Mouse (Mus musculus): ENCODE measurements around the gene Agpat4.
A peak's percentile ranks its signal among the peaks of the same experiment; 100 is the strongest.

Gene Agpat4

DNA sequence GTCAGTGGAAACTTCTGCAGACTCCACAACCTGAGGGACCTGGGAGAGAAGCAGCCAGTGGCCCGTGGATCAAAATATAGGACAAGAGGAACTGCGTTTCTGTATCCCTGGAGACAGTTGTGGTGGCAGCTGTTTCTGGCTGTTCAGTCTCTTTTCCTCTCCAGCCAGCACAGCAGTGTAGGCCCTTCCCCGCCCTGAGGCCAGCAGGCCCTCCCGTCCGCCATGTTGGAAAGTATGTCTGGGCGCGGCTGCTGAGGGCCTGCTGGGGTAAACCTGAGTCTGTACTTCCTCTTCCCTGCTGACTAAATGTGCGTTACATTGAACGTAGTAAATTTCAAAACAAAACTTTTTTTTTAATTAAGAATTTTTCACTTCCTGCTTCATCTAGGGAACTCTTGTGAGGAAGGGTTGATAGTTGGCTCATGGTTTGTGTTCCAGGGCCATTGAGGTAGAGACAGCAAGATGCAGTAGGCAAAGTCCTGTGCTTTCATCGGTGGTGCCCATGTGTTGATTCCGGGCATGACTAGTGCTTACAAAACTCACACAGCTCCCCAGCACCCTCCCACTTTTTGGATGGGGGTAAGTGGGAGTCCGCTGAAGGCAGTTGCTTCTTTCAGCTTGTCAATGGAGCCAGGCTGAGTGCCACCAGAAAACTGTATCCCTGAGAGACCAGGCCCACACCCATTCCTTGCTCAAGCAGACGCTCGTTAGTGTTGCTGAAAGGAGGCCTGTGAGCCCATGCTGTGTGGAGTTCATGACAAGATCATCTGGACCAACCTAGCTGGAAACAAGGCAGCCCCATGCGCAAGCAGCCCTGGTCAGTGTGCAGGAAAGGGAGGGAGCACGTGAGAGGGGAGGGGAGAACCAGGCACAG, 40.9 kb downstream of the Agpat4 start:
- DNase-seq (ENCODE audit: inconsistent age in 2 of 2, low spot score in 1 of 2), result no peak

DNA sequence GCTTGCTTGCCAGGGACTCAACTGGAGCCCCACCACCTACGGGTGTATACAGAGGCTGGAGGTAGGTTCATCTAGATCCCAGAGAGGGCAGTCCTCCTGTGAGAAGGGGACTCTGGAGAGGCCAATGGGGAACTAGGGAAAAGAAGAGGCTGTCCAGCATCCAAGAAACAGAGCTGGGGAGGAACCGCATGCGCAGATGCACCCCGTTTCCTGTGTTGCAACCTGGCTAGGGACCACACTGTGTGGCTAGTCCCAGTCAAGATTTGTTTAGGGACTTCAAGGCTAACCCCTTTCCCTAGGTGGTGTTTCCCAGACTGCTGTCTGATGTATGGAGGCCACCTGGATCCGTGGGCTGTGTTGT, 41.5 kb downstream of the Agpat4 start:
- DNase-seq (ENCODE audit: inconsistent age in 2 of 2, low spot score in 1 of 2), result no peak

DNA sequence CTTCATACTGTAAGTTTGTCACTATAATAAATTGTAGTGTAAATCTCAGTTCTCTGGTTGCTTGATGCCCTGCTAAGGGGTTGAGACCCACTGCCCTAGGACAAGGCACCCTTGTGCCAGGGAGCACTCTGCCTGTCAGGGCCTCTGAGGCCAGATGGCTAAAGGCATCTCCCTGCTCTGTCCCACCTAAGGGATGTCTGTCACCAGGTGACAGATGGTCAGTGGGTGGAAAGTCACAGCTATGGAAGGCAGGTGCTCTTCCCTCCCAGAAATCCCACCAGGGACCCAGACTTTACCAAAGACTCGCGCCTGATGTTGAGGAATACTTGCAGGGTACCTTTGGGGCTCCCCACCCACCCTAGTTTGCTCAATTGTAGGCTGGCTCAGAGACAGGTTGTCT, 42.0 kb downstream of the Agpat4 start:
- no peak for DNase-seq (ENCODE audit: inconsistent age in 2 of 2, low spot score in 1 of 2)

DNA sequence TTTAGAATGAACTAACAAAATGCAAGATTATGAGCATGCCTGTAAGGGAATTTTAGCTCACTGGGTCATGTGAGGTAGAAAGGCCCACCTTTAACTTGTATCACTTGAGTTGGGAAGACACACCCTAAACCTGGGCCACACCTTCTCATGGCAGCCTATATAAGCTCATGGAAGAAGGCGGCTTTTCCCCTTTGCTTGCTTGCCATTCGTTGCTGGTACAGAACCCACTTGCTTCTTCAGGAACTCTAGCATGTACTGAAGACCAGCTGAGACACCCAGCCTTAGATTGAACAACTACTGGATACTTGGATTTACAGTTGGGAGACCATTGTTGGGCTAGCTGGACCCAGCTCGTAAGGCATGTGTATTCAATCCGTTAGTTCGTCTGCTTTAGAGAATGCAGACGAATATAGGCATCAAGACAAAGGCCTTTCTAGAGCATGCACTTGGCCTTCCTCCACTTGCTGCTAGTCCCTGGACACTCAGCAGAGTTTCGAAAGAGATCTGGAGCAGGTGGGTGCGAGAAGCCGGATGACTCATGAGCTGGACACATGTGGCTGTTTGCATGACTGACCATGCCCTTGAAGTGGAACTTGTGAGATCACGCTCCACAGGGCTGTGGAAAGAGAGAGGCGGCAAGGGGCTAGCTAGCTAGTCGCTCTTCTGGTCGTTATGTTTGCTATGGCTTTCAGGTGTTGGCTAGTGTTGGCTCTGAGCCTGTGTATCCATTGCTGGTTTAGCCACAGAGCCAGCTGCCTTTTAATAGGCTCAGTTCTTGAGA, 42.7 kb downstream of the Agpat4 start:
- peak; percentile 75 to 85 for DNase-seq (ENCODE audit: inconsistent age in 2 of 2, low spot score in 1 of 2)

DNA sequence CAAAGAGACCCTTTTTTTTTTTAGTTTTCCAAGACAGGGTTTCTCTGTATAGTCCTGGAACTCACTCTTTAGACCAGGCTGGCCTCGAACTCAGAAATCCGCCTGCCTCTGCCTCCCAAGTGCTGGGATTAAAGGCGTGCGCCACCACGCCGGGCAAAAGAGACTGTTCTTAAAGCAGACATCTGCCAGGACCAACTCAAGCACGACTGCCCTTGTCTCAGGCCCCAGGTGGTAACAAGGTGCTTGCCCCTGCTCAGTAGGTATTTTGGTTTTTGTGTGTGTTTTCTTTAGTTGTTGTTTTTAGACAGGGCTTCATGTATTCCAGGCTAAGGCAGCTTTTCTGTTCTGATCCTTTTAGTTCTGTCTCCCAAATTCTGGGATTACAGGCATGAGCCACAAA, 43.4 kb downstream of the Agpat4 start:
- no peak for DNase-seq (ENCODE audit: inconsistent age in 2 of 2, low spot score in 1 of 2)

DNA sequence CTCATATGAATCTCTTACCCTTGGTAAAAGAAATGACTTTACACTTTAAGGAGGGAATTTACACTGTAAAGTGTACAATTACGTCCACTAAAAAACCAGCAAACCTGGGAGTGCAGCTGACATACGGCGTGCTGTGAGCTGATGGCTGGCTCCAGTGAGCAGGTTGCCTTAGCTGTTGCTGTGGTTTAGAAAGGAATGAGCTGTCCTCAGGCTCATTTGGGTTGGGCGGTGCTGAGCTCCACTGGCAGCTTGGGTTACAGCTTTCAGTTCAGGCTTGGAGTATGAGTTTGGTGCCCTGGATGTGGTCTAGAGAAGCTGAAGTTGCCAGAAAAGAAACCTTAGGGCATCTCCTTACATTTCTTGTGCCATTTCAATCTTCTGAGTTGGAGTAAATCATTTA, 44.3 kb downstream of the Agpat4 start:
- DNase-seq (ENCODE audit: inconsistent age in 2 of 2, low spot score in 1 of 2), result no peak

DNA sequence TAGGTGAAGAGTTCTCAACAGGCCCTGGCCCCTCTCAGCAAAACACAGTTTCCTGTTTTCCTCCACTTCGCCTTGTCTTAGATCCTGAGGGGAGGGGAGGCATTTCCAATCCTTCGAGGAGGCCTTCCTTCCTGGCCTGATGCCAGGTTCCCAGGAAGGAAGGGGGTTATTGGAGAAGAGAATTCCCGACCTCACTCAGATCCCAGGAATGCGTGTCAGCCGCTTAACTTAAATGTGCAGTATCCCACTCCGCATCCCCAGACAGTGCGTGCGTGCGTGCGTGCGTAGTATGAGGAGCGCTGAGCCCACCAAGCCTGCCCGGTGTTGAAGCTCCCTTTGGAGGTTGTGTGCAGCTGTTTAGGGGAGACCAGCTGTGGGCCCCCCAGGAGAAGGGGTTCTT, 44.9 kb downstream of the Agpat4 start:
- no peak for DNase-seq (ENCODE audit: inconsistent age in 2 of 2, low spot score in 1 of 2)

DNA sequence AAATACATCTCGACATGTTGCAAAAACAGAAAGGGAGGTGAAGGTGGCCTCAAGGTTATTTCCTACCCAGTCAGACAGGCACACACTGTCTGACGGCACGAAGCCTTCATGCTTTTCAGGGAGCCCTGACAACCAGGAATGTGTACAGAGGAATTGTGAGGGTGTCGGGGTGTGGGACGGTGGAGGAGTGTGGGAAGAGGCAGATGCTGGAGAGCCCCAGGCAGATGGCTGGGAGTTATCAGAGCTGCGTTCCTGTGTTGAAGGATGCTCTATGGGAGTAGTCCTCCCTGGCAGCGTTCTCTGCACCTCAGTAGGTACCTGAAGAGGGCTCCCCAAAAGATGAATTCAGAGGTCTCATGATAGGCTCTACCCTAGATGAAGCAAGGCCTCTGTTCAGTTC, 45.4 kb downstream of the Agpat4 start:
- DNase-seq (ENCODE audit: inconsistent age in 2 of 2, low spot score in 1 of 2), result no peak

DNA sequence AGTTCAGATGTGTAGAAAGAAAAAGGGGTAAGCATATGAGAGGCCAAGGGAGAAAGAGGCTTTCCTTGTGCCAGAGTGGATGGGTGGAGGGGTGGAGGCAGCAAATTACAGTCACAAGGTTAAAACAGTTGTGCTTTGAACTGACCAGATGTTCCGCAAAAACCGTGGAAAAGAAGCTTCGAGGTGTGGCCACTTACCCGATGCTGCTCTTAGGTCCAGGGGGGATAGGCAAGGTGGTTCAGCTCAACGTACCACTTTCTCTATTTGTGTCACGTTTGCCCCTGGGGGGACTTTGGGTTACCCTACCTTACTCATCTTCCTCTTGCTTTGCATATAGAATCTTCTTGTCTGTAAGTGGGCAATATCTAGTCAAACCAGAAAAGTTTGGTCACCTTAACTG, 46.0 kb downstream of the Agpat4 start:
- no peak for DNase-seq (ENCODE audit: inconsistent age in 2 of 2, low spot score in 1 of 2)

DNA sequence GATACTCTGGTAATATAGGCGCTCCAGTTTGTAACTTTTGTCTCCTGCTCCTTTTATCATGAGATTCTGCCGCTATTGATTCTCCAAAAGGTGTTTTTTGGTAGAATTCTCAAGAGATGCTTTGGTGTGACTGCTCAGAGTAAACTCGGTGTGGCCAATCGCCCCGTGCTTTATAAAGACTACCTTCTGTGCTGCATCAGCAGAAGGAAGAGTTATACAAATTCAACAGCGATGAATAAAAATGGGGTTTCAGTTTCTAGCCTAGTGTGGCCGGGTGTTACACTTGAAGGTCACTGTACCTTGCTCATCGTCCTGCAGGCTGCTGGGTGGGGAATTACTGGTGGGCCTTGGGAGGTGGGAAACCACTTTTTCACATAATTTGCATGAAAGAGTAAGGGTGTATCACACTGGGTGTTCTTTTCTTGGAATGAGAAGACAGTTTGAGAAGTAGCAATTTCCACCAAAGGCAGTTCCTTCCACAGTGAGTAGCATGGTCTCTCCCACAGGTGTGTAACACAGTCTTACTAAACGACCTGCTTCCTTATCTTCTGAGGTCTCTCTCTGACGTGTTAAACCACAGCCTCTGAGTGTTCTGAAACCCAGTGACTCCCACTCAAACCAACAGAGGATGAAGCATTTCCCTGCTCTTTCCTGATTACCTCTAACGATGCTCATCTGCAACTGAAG, 46.6 kb downstream of the Agpat4 start:
- no peak for DNase-seq (ENCODE audit: inconsistent age in 2 of 2, low spot score in 1 of 2)

DNA sequence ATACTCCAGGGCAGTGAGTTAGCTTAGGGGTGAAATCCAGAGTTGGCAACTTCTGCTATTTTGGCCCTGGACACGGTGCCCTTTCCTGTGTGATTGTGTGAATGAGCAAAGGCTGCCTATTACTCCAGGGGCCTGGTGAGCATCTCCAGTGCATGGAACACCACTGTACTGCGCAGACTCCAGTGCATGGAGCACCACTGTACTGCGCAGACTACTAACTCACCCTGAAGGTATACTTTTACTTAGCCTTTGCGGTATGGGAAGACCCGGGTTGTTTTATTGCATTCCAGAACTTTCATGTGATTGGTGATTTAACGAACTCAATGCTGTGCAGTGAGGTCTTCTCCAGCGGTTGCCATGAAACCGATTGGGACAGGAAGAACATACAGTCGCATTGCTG, 47.2 kb downstream of the Agpat4 start:
- no peak for DNase-seq (ENCODE audit: inconsistent age in 2 of 2, low spot score in 1 of 2)

DNA sequence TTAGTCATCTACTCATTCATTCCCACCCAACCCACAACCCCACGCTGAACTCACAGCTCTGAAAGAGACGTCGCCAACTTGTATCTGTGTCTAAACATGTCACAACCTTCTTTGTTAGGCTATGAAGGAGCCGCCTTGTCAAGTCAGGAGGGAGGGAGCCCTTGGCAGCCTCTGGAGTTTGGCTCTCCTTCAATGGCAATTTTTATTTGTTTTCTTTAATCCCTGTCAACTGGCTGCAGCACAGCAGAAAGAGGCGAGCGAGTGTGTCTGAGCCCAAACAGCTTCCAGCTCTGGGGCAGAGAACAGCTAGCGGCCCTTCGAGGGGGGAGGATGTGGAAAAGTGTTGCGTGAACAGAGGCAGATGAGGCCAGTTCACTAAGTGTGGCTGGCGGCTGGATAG, 50.0 kb downstream of the Agpat4 start:
- peak; percentile 68 to 89 for DNase-seq (ENCODE audit: inconsistent age in 2 of 2, low spot score in 1 of 2)

DNA sequence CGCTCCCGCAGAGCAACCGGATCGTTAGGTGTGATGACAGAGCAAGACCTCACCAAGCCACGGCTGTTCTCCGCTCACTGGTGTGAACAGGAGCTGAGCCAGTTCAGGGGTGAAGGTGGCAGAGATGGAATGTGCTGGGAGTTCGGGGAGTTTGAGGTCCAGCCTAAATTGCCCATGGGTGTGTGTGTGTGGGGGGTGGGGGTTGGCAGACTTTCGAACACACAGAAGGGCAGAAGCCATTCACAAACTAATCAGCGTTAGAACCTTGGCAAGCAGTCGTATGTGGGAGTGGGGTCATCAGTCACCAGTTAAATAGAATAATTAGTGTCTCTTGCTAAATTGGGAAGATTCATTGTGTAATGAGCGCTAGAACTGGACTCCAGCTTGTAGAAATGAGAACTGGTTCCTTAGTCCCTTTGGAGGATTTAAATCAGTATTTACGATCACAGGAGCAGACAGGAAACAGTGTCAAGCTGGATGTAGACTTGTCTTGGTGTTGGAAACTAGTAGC, 50.9 kb downstream of the Agpat4 start:
- DNase-seq (ENCODE audit: inconsistent age in 2 of 2, low spot score in 1 of 2), result no peak

DNA sequence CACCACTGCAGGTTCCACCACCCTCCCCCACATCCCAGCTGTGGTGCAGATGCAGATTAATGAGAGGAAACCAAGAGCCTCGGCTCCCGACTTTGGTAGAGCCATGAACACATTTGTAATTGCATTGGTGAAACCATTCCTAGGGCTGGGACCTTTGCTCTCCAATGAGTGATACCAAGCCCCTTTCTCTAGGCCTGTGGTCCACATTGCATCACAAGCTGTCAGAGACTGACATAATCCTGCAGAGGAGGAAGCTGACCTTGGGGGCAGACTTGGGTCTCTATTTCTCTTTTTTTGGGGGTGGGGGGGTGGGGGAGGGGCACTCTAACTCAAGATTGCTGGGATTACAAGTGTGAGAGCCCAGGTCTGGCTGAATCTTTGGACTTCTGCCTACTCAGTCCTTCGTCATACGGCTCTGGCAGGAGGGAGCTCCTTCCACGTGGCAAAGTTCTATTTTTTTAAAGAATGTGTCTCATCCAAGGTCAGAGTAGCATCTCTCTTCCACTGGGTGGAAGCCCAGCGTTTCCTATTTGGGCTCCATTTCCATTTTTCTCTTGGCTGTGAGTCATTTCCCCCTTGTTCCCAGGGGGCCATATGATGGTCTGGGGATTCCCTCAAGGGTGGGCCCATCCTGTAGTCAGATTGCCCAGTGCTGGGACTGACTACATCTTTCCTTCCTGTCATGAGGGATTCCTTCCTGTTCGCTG, 52.4 kb downstream of the Agpat4 start:
- DNase-seq (ENCODE audit: inconsistent age in 2 of 2, low spot score in 1 of 2), result peak; percentile 65 to 83

DNA sequence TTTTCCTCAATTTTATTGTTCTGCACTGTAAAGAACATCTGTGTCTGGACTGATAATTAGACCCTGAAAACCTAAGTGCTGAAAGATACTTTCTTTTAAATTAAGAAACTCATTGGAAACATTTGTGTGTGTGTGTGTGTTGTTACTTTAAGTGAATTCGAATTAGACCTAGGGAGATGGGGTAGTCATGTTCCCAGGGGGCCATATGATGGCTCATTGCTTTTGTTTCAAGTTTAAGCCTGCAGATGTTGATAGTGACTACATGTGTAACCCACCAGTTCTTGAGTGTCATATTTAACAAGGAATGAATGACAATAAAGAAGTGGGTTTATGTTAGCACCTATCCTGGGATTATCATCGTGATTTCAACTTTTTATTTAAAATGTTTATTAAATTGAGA, 53.2 kb downstream of the Agpat4 start:
- no peak for DNase-seq (ENCODE audit: inconsistent age in 2 of 2, low spot score in 1 of 2)

DNA sequence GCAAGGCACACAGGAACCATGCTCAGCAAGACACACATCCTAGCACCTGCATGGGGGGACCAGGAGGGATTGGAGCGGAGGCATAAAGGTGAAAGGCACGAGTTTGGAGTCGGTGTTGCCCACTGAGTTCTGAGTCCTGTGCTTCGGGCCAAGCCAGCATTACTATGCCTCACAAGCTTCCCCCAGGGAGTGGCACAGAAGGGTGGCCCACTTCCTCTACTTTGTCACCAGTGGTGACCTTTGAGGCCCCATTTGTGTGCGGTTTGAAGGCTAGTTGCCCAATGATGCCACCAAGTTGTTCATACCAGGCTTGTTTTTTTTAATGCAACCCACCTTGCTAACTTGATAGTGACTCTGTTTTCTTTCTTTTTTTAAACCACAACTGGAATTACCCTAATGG, 55.7 kb downstream of the Agpat4 start:
- DNase-seq (ENCODE audit: inconsistent age in 2 of 2, low spot score in 1 of 2), result no peak

DNA sequence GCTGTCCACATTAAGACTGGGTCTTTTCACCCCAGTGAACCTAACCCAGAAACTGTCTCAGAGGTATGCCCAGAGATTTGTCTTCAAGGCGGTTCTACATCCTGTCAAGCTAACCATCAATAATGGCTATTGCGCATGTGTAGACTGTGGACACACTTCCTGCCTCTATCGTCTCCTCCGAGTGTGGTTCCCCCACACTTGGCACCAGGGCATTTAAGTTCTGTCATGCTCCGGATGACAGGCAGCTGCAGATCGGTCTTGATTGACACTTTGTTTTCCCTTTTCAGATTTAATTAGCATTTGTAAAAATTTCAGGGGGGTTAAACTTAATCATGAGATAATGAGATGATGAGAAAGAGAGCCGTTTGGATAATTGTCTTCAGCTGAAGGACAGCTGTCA, 56.4 kb downstream of the Agpat4 start:
- no peak for DNase-seq (ENCODE audit: inconsistent age in 2 of 2, low spot score in 1 of 2)

DNA sequence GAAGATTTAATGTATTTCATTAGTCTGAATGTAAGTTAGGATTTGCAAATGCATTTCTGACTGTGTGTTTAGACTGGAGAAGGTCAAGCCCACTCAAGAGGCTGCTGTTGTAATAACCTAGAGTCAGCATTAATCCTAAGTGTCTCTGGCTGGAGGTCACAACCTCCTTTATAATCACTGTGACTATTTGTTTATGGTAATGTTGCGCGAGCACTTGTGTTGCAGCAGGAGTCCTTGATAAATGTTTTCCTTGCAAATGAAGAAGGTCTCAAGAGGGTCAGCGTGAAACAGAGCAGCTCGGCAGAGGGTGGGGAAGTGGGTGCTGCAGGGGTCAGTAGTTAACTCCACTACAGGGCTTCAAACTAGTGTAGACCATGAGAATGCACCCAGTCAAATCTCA, 57.1 kb downstream of the Agpat4 start:
- peak in 1 of 2 experiments; percentile 63 for DNase-seq (ENCODE audit: inconsistent age in 2 of 2, low spot score in 1 of 2)

DNA sequence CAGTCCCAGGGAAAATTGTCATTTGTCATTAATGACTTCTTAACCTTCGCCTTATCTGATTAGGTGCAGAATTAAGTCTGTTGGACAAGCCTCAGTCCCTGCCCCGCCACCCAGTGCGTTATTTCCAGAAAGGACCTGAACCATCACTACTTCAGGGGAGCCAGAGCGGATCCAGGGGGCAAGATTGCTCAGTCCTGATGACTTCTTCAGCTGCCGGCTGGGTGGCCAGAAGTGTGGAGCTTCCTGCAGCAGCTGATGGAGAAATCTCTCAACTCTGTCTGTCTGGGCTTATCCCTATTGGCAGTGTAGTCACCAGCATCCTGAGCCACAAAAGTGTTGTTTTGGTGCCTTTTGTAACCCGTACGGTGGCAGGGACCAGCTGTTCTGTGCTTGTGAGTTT, 60.8 kb downstream of the Agpat4 start:
- DNase-seq (ENCODE audit: inconsistent age in 2 of 2, low spot score in 1 of 2), result no peak

DNA sequence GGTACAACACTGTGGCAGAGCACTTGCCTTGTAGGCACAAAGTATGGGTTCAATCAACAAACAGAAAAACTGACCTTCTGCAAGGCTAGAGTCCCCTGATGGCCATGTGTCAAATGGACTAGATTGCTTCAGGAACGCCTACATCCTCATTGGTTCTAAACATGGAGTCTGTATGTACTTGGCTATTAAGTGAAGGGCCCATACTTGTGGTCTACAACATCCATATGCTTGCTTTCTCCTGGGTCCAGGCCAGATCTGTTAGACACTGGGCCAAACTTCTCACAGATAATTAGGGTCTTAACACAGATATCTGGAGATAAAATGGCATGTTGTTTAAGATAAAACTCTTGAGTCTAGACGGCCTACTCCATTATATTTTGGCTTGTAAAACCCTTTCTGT, 61.3 kb downstream of the Agpat4 start:
- DNase-seq (ENCODE audit: inconsistent age in 2 of 2, low spot score in 1 of 2), result no peak

All from adrenal gland, adult (tissue).